Mouse (Mus musculus): ENCODE measurements at regions not wholly inside any gene's neighbourhood (a gene's known extent, or its start where the extent isn't known, plus 50 kb on each side); places are given as distances from the start of the nearest gene placed in this dataset.
A peak's percentile ranks its signal among the peaks of the same experiment; 100 is the strongest.

- peak overlapping the region; percentile 57; the same call in 1 of the 2 replicates for H3K9ac ChIP-seq (replicated peaks)
- no peaks in the 10 kb centered on the region for H3K36me3 ChIP-seq
- H3K27ac ChIP-seq = peak overlapping the region; percentile 94
- H3K4me3 ChIP-seq (replicated peaks) = peak overlapping the region; percentile 61
- ATAC-seq (ENCODE audit: insufficient number of reproducible peaks, insufficient read depth, low FRiP score, low TSS enrichment, low read depth) = peak; percentile 78; the same call in 1 of the 2 replicates
- 5% methylated on average over 12 of the region's 12 CpGs for WGBS
- no peaks in the 10 kb centered on the region; the same call in 1 of the 2 replicates for H3K27me3 ChIP-seq
- peak overlapping the region; percentile 69 for H3K4me2 ChIP-seq
- no peaks in the 10 kb centered on the region for H3K9me3 ChIP-seq
- peaks cover 17% of the 10 kb centered on the region; the same call in 1 of the 2 replicates for H3K4me1 ChIP-seq (replicated peaks)
Measured at GRCm38 (mm10) chr16:25059504-25059992, 227.1 kb upstream of the Tprg start.

GRCm38 (mm10) chr16:25060266-25060665, 226.4 kb upstream of the Tprg start:
- H3K4me3 ChIP-seq (replicated peaks) = no peak overlapping the region
- no peak overlapping the region for H3K9ac ChIP-seq (replicated peaks)
- peaks cover 17% of the 10 kb centered on the region; the same call in 1 of the 2 replicates for H3K4me1 ChIP-seq (replicated peaks)
- H3K36me3 ChIP-seq = no peaks in the 10 kb centered on the region
- peak overlapping the region; percentile 94; the same call in 1 of the 2 replicates for H3K27ac ChIP-seq
- H3K27me3 ChIP-seq = peaks cover 4% of the 10 kb centered on the region; the same call in 1 of the 2 replicates
- WGBS = 85% methylated on average over 8 of the region's 8 CpGs
- no peaks in the 10 kb centered on the region for H3K9me3 ChIP-seq
- H3K4me2 ChIP-seq = peak overlapping the region; percentile 69
- ATAC-seq (ENCODE audit: insufficient number of reproducible peaks, insufficient read depth, low FRiP score, low TSS enrichment, low read depth) = no peak

- no peak for ATAC-seq (ENCODE audit: insufficient number of reproducible peaks, insufficient read depth, low FRiP score, low TSS enrichment, low read depth)
- no peak overlapping the region for H3K4me2 ChIP-seq
- no peaks in the 10 kb centered on the region for H3K36me3 ChIP-seq
- H3K4me1 ChIP-seq (replicated peaks) = peaks cover 17% of the 10 kb centered on the region; the same call in 1 of the 2 replicates
- H3K9ac ChIP-seq (replicated peaks) = no peak overlapping the region
- no peak overlapping the region for H3K27ac ChIP-seq
- 75% methylated on average over 4 of the region's 4 CpGs for WGBS
- H3K27me3 ChIP-seq = peaks cover 4% of the 10 kb centered on the region; the same call in 1 of the 2 replicates
- H3K4me3 ChIP-seq (replicated peaks) = no peak overlapping the region
- H3K9me3 ChIP-seq = no peaks in the 10 kb centered on the region
Measured at GRCm38 (mm10) chr16:25061631-25062030, 225.0 kb upstream of the Tprg start.

- H3K36me3 ChIP-seq = no peaks in the 10 kb centered on the region
- no peak overlapping the region for H3K27ac ChIP-seq
- no peaks in the 10 kb centered on the region for H3K9me3 ChIP-seq
- no peak overlapping the region for H3K9ac ChIP-seq (replicated peaks)
- H3K4me3 ChIP-seq (replicated peaks) = no peak overlapping the region
- ATAC-seq (ENCODE audit: insufficient number of reproducible peaks, insufficient read depth, low FRiP score, low TSS enrichment, low read depth) = no peak
- H3K4me1 ChIP-seq (replicated peaks) = 0 out of 2 replicates have a peak, but pooled peaks cover 9% of the 10 kb centered on the region
- peaks cover 4% of the 10 kb centered on the region; the same call in 1 of the 2 replicates for H3K27me3 ChIP-seq
- no peak overlapping the region for H3K4me2 ChIP-seq
Measured at GRCm38 (mm10) chr16:25063981-25064380, 222.6 kb upstream of the Tprg start.

- 0 out of 2 replicates have a peak, but pooled peaks cover 8% of the 10 kb centered on the region for H3K4me1 ChIP-seq (replicated peaks)
- H3K27me3 ChIP-seq = peaks cover 4% of the 10 kb centered on the region; the same call in 1 of the 2 replicates
- no peaks in the 10 kb centered on the region for H3K36me3 ChIP-seq
- no peaks in the 10 kb centered on the region for H3K9me3 ChIP-seq
- no peak for ATAC-seq (ENCODE audit: insufficient number of reproducible peaks, insufficient read depth, low FRiP score, low TSS enrichment, low read depth)
- no peak overlapping the region for H3K9ac ChIP-seq (replicated peaks)
- no peak overlapping the region for H3K4me3 ChIP-seq (replicated peaks)
- H3K4me2 ChIP-seq = no peak overlapping the region
- 11% methylated on average over 4 of the region's 4 CpGs for WGBS
- H3K27ac ChIP-seq = no peak overlapping the region
Measured at GRCm38 (mm10) chr16:25064538-25064937, 222.1 kb upstream of the Tprg start.

GRCm38 (mm10) chr16:25066822-25067221, 219.8 kb upstream of the Tprg start:
- 39% methylated on average over 7 of the region's 7 CpGs for WGBS
- ATAC-seq (ENCODE audit: insufficient number of reproducible peaks, insufficient read depth, low FRiP score, low TSS enrichment, low read depth) = no peak
- H3K27ac ChIP-seq = no peak overlapping the region
- no peak overlapping the region for H3K4me3 ChIP-seq (replicated peaks)
- H3K9ac ChIP-seq (replicated peaks) = no peak overlapping the region
- no peak overlapping the region for H3K4me2 ChIP-seq
- H3K9me3 ChIP-seq = no peaks in the 10 kb centered on the region
- peaks cover 4% of the 10 kb centered on the region; the same call in 1 of the 2 replicates for H3K27me3 ChIP-seq
- no peaks in the 10 kb centered on the region for H3K4me1 ChIP-seq (replicated peaks)
- no peaks in the 10 kb centered on the region for H3K36me3 ChIP-seq

- peaks cover 4% of the 10 kb centered on the region; the same call in 1 of the 2 replicates for H3K27me3 ChIP-seq
- H3K9me3 ChIP-seq = no peaks in the 10 kb centered on the region
- no peaks in the 10 kb centered on the region for H3K4me1 ChIP-seq (replicated peaks)
- H3K4me2 ChIP-seq = no peak overlapping the region
- H3K4me3 ChIP-seq (replicated peaks) = no peak overlapping the region
- H3K9ac ChIP-seq (replicated peaks) = no peak overlapping the region
- 46% methylated on average over 8 of the region's 8 CpGs for WGBS
- H3K27ac ChIP-seq = no peak overlapping the region
- no peak for ATAC-seq (ENCODE audit: insufficient number of reproducible peaks, insufficient read depth, low FRiP score, low TSS enrichment, low read depth)
- no peaks in the 10 kb centered on the region for H3K36me3 ChIP-seq
Measured at GRCm38 (mm10) chr16:25067276-25068249, 219.1 kb upstream of the Tprg start.

- no peak for ATAC-seq (ENCODE audit: insufficient number of reproducible peaks, insufficient read depth, low FRiP score, low TSS enrichment, low read depth)
- no peak overlapping the region for H3K4me2 ChIP-seq
- no peaks in the 10 kb centered on the region for H3K9me3 ChIP-seq
- H3K36me3 ChIP-seq = no peaks in the 10 kb centered on the region
- no peaks in the 10 kb centered on the region for H3K27me3 ChIP-seq
- no peak overlapping the region for H3K27ac ChIP-seq
- no peak overlapping the region for H3K9ac ChIP-seq (replicated peaks)
- no peak overlapping the region for H3K4me3 ChIP-seq (replicated peaks)
- H3K4me1 ChIP-seq (replicated peaks) = no peaks in the 10 kb centered on the region
- 91% methylated on average over 6 of the region's 6 CpGs for whole genome bisulfite sequencing
Measured at GRCm38 (mm10) chr16:25080811-25081210, 205.8 kb upstream of the Tprg start.

GRCm38 (mm10) chr16:25083729-25084128, 202.9 kb upstream of the Tprg start:
- H3K4me1 ChIP-seq (replicated peaks) = no peaks in the 10 kb centered on the region
- H3K27me3 ChIP-seq = no peaks in the 10 kb centered on the region
- no peak for ATAC-seq (ENCODE audit: insufficient number of reproducible peaks, insufficient read depth, low FRiP score, low TSS enrichment, low read depth)
- no peaks in the 10 kb centered on the region for H3K9me3 ChIP-seq
- 84% methylated on average over 1 of the region's 1 CpGs for WGBS
- H3K4me3 ChIP-seq (replicated peaks) = no peak overlapping the region
- H3K27ac ChIP-seq = no peak overlapping the region
- no peak overlapping the region for H3K4me2 ChIP-seq
- H3K36me3 ChIP-seq = no peaks in the 10 kb centered on the region
- no peak overlapping the region for H3K9ac ChIP-seq (replicated peaks)

GRCm38 (mm10) chr16:25087741-25088648, 198.6 kb upstream of the Tprg start:
- H3K36me3 ChIP-seq = no peaks in the 10 kb centered on the region
- 61% methylated on average over 10 of the region's 10 CpGs for WGBS
- H3K4me3 ChIP-seq (replicated peaks) = no peak overlapping the region
- no peak overlapping the region for H3K9ac ChIP-seq (replicated peaks)
- no peak overlapping the region for H3K27ac ChIP-seq
- H3K27me3 ChIP-seq = no peaks in the 10 kb centered on the region
- no peak overlapping the region for H3K4me2 ChIP-seq
- no peak for ATAC-seq (ENCODE audit: insufficient number of reproducible peaks, insufficient read depth, low FRiP score, low TSS enrichment, low read depth)
- H3K9me3 ChIP-seq = no peaks in the 10 kb centered on the region
- no peaks in the 10 kb centered on the region for H3K4me1 ChIP-seq (replicated peaks)

GRCm38 (mm10) chr16:25088649-25089019, 198.0 kb upstream of the Tprg start:
- Histone ChIP-seq H3K27me3 (no peaks in the 10 kb centered on the region), H3K36me3 (no peaks in the 10 kb centered on the region), H3K4me3 (replicated peaks) (no peak overlapping the region), H3K4me2 (no peak overlapping the region), H3K4me1 (replicated peaks) (no peaks in the 10 kb centered on the region), H3K9ac (replicated peaks) (no peak overlapping the region), H3K27ac (no peak overlapping the region), H3K9me3 (no peaks in the 10 kb centered on the region)
- 84% methylated on average over 2 of the region's 2 CpGs for WGBS
- ATAC-seq (ENCODE audit: insufficient number of reproducible peaks, insufficient read depth, low FRiP score, low TSS enrichment, low read depth) = no peak

Measured in limb, embryonic 12.5 days (tissue).